Mouse (Mus musculus): Measurements from ENCODE around the gene Nol12.

- TF ChIP-seq CTCF (IDR thresholded peaks at IDR 0.05; ENCODE audit: borderline replicate concordance, extremely low read depth, insufficient read depth, insufficient read length) (no peak), POLR2A (IDR thresholded peaks at IDR 0.05; ENCODE audit: borderline replicate concordance, extremely low read depth, insufficient read depth, insufficient read length, poor library complexity, severe bottlenecking) (no peak)
These were observed 54.7 kb downstream of the Nol12 start for GRCm38 (mm10) chr15:78989152-78990092.
